Mouse (Mus musculus): ENCODE data around the gene Abcf2. TPM values are rescaled to one million over a fixed set of nuclear protein-coding genes. Genes with fewer than 3 reads are reported as not detected.

Abcf2 gene
- polyA plus RNA-seq, 1 experiment from 2014 or later, result 153 TPM

- Histone ChIP-seq H3K9me3 (ENCODE audit: control insufficient read depth, low read length) (no peaks in the 10 kb centered on the region), H3K27ac (ENCODE audit: low read depth, low read length) (peak overlapping the region; percentile 57), H3K9ac (ENCODE audit: low read length) (peak overlapping the region; percentile 73), H3K4me2 (ENCODE audit: low read depth, low read length, severe bottlenecking) (peak overlapping the region; percentile 90), H3K4me1 (replicated peaks; ENCODE audit: control insufficient read depth, insufficient read depth, low read length) (peaks cover 52% of the 10 kb centered on the region), H3K36me3 (ENCODE audit: control insufficient read depth, insufficient read depth, low read length) (peaks cover 10% of the 10 kb centered on the region; the same call in 1 of the 2 replicates), H3K27me3 (ENCODE audit: control insufficient read depth, insufficient read depth, low read length) (no peaks in the 10 kb centered on the region), H3K4me3 (ENCODE audit: low read depth, low read length) (peak overlapping the region; percentile 46)
- WGBS, result 21% methylated on average over 15 of the region's 15 CpGs
- DNase-seq (ENCODE audit: low spot score), result peak; percentile 59
- no peak for ATAC-seq (replicated peaks; ENCODE audit: low FRiP score)
Observed at GRCm38 (mm10) chr5:24597901-24598569, 20.8 kb upstream of the Abcf2 start.

DNA sequence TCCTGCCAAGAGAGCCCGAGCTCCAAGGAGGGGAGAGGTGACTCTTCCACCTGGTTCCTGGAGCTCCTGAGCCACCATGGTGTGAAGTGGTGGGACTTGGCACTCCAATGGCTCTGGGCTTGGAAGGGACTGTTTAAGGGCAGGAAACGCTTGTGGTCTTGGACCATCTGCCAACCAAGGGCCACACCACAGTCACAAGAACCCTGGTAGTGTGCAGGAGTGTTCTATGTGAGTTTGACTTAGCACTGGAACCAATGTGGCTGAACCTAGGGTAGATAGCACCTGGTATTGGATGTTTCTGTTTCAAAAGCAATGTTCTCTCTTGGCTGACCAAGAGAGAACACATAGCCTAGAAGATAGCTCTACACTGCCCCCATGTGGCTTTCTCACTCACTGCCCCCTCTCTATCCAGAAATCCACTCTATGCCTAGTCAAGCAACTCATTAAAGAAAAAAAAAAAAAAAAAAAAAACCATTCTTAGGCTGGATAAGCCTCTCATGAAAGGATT, 20.0 kb upstream of the Abcf2 start:
- peak; percentile 90 for DNase-seq (ENCODE audit: low spot score)

DNA sequence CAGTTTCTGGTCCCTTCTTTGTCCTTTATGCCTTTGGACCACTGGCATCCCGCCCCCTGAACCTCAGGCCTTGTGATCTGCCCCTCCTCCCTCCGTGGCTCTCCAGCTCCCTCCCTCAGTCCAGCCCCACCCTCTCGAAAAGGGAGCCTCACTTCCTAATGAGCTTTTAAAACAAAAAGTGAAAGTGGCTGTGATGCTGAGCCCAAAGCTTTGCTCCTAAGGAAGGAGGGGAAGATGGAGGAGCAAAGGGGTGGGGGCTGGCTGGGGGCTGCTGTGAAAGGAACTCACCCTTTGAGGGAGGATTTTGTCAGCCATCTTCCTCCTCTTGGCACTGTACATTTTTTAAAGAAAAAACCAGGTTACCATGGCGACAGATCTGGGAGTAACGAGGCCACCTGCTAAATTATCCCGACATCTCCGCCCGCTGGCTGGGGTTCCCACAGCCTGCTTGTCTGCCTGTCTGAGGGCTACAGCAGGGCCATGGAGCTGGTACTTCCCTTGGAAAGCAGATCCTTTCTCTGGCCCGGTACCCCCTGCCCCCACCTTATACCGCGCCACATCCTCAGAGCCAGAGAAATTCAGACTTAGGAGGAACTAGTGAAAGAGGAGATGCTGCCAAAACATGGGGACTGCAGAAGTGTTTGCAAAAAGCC, 19.4 kb upstream of the Abcf2 start:
- H3K27me3 ChIP-seq (ENCODE audit: control insufficient read depth, insufficient read depth, low read length), result no peaks in the 10 kb centered on the region
- peaks cover 47% of the 10 kb centered on the region for H3K4me1 ChIP-seq (replicated peaks; ENCODE audit: control insufficient read depth, insufficient read depth, low read length)
- H3K9me3 ChIP-seq (ENCODE audit: control insufficient read depth, low read length), result no peaks in the 10 kb centered on the region

More for the DNA sequence above, 20.0 kb upstream of the Abcf2 start:
- Histone ChIP-seq H3K4me1 (replicated peaks; ENCODE audit: control insufficient read depth, insufficient read depth, low read length) (peaks cover 46% of the 10 kb centered on the region), H3K9me3 (ENCODE audit: control insufficient read depth, low read length) (no peaks in the 10 kb centered on the region), H3K9ac (ENCODE audit: low read length) (peak overlapping the region; percentile 55), H3K36me3 (ENCODE audit: control insufficient read depth, insufficient read depth, low read length) (peaks cover 17% of the 10 kb centered on the region; the same call in 1 of the 2 replicates), H3K4me3 (ENCODE audit: low read depth, low read length) (peak overlapping the region; percentile 3; the same call in 1 of the 2 replicates), H3K27me3 (ENCODE audit: control insufficient read depth, insufficient read depth, low read length) (no peaks in the 10 kb centered on the region), H3K4me2 (ENCODE audit: low read depth, low read length, severe bottlenecking) (peak overlapping the region; percentile 44), H3K27ac (ENCODE audit: low read depth, low read length) (peak overlapping the region; percentile 98)
- 37% methylated on average over 2 of the region's 2 CpGs for WGBS
- peak; percentile 28 for ATAC-seq (replicated peaks; ENCODE audit: low FRiP score)

GRCm38 (mm10) chr5:24595786-24596380, 18.6 kb upstream of the Abcf2 start:
- WGBS, result 54% methylated on average over 14 of the region's 14 CpGs
- H3K27me3 ChIP-seq (ENCODE audit: control insufficient read depth, insufficient read depth, low read length), result no peaks in the 10 kb centered on the region
- H3K4me2 ChIP-seq (ENCODE audit: low read depth, low read length, severe bottlenecking), result peak overlapping the region; percentile 44; the same call in 1 of the 2 replicates
- H3K9me3 ChIP-seq (ENCODE audit: control insufficient read depth, low read length), result no peaks in the 10 kb centered on the region
- H3K4me3 ChIP-seq (ENCODE audit: low read depth, low read length), result no peak overlapping the region
- H3K9ac ChIP-seq (ENCODE audit: low read length), result peak overlapping the region; percentile 55
- ATAC-seq (replicated peaks; ENCODE audit: low FRiP score) (peak; percentile 2; the same call in 1 of the 2 replicates), DNase-seq (ENCODE audit: low spot score) (peak; percentile 62)
- H3K36me3 ChIP-seq (ENCODE audit: control insufficient read depth, insufficient read depth, low read length), result peaks cover 17% of the 10 kb centered on the region; the same call in 1 of the 2 replicates
- peak overlapping the region; percentile 98 for H3K27ac ChIP-seq (ENCODE audit: low read depth, low read length)
- H3K4me1 ChIP-seq (replicated peaks; ENCODE audit: control insufficient read depth, insufficient read depth, low read length), result peaks cover 43% of the 10 kb centered on the region

More for the DNA sequence above, 19.4 kb upstream of the Abcf2 start:
- H3K27ac ChIP-seq (ENCODE audit: low read depth, low read length), result peak overlapping the region; percentile 98
- DNase-seq (ENCODE audit: low spot score) (peak; percentile 83), ATAC-seq (replicated peaks; ENCODE audit: low FRiP score) (peak; percentile 73)
- H3K4me3 ChIP-seq (ENCODE audit: low read depth, low read length), result peak overlapping the region; percentile 3; the same call in 1 of the 2 replicates
- 6% methylated on average over 11 of the region's 11 CpGs for WGBS
- H3K4me2 ChIP-seq (ENCODE audit: low read depth, low read length, severe bottlenecking), result peak overlapping the region; percentile 44
- peak overlapping the region; percentile 55 for H3K9ac ChIP-seq (ENCODE audit: low read length)
- peaks cover 17% of the 10 kb centered on the region; the same call in 1 of the 2 replicates for H3K36me3 ChIP-seq (ENCODE audit: control insufficient read depth, insufficient read depth, low read length)

DNA sequence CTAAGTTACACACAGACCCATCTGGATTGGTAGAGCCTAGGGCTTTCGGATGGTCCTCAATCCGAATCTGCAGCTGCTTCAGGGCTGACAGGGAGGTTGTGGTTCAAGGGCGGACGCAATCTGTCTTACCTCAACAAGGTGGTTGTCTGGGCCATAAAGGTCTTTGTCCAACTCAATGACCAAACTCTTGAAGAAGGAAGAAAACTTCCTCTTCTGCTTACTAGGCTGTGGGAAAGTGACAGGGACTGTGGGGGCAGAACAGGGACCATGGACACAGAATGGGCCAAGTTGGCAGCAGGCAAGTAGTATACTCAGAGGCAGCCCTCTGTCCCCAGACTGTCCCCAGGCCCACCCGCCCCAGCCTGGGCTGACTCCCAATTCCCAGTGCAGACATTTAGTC, 18.0 kb upstream of the Abcf2 start:
- H3K27me3 ChIP-seq (ENCODE audit: control insufficient read depth, insufficient read depth, low read length), result no peaks in the 10 kb centered on the region
- no peak for ATAC-seq (replicated peaks; ENCODE audit: low FRiP score)

GRCm38 (mm10) chr5:24594346-24594745, 17.1 kb upstream of the Abcf2 start:
- Histone ChIP-seq H3K9ac (ENCODE audit: low read length) (no peak overlapping the region), H3K4me1 (replicated peaks; ENCODE audit: control insufficient read depth, insufficient read depth, low read length) (peaks cover 33% of the 10 kb centered on the region), H3K27me3 (ENCODE audit: control insufficient read depth, insufficient read depth, low read length) (no peaks in the 10 kb centered on the region), H3K4me3 (ENCODE audit: low read depth, low read length) (no peak overlapping the region), H3K9me3 (ENCODE audit: control insufficient read depth, low read length) (no peaks in the 10 kb centered on the region), H3K4me2 (ENCODE audit: low read depth, low read length, severe bottlenecking) (no peak overlapping the region), H3K27ac (ENCODE audit: low read depth, low read length) (no peak overlapping the region), H3K36me3 (ENCODE audit: control insufficient read depth, insufficient read depth, low read length) (peaks cover 17% of the 10 kb centered on the region; the same call in 1 of the 2 replicates)
- DNase-seq (ENCODE audit: low spot score), result no peak
- ATAC-seq (replicated peaks; ENCODE audit: low FRiP score), result no peak
- WGBS, result 93% methylated on average over 5 of the region's 5 CpGs

More for the DNA sequence above, 18.0 kb upstream of the Abcf2 start:
- peak overlapping the region; percentile 55 for H3K9ac ChIP-seq (ENCODE audit: low read length)
- DNase-seq (ENCODE audit: low spot score), result no peak
- H3K27ac ChIP-seq (ENCODE audit: low read depth, low read length), result peak overlapping the region; percentile 98
- H3K36me3 ChIP-seq (ENCODE audit: control insufficient read depth, insufficient read depth, low read length), result peaks cover 17% of the 10 kb centered on the region; the same call in 1 of the 2 replicates
- H3K4me1 ChIP-seq (replicated peaks; ENCODE audit: control insufficient read depth, insufficient read depth, low read length), result peaks cover 37% of the 10 kb centered on the region
- 91% methylated on average over 5 of the region's 5 CpGs for WGBS
- H3K4me3 ChIP-seq (ENCODE audit: low read depth, low read length), result no peak overlapping the region
- H3K9me3 ChIP-seq (ENCODE audit: control insufficient read depth, low read length), result no peaks in the 10 kb centered on the region
- H3K4me2 ChIP-seq (ENCODE audit: low read depth, low read length, severe bottlenecking), result no peak overlapping the region

DNA sequence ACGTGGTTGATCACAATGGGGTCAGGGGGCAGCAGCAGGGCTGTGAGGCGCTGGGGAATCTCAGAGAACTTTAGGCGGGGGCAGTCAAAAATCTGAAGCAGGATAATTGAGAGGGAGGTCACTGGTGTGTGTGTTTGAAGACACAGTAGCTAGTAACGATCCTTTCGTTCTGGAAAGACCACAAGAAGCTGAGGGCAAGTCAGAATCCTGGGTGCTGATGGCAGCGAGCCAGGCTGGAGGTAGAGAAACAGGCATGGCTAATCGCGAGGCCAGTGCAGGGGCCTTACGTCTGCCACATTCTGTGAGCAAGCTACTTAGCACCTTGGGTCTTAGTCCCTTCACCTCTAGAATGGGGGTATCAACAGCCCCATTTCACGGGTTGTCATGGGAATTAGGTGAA, 16.7 kb upstream of the Abcf2 start:
- Histone ChIP-seq H3K9me3 (ENCODE audit: control insufficient read depth, low read length) (no peaks in the 10 kb centered on the region), H3K4me2 (ENCODE audit: low read depth, low read length, severe bottlenecking) (no peak overlapping the region), H3K27ac (ENCODE audit: low read depth, low read length) (no peak overlapping the region), H3K4me1 (replicated peaks; ENCODE audit: control insufficient read depth, insufficient read depth, low read length) (peaks cover 29% of the 10 kb centered on the region), H3K9ac (ENCODE audit: low read length) (no peak overlapping the region), H3K27me3 (ENCODE audit: control insufficient read depth, insufficient read depth, low read length) (no peaks in the 10 kb centered on the region), H3K4me3 (ENCODE audit: low read depth, low read length) (no peak overlapping the region), H3K36me3 (ENCODE audit: control insufficient read depth, insufficient read depth, low read length) (peaks cover 17% of the 10 kb centered on the region; the same call in 1 of the 2 replicates)
- ATAC-seq (replicated peaks; ENCODE audit: low FRiP score) (no peak), DNase-seq (ENCODE audit: low spot score) (no peak)
- 75% methylated on average over 10 of the region's 10 CpGs for WGBS

GRCm38 (mm10) chr5:24593230-24593629, 16.0 kb upstream of the Abcf2 start:
- 74% methylated on average over 10 of the region's 10 CpGs for WGBS
- H3K4me1 ChIP-seq (replicated peaks; ENCODE audit: control insufficient read depth, insufficient read depth, low read length), result peaks cover 22% of the 10 kb centered on the region
- H3K4me2 ChIP-seq (ENCODE audit: low read depth, low read length, severe bottlenecking), result no peak overlapping the region
- no peaks in the 10 kb centered on the region for H3K9me3 ChIP-seq (ENCODE audit: control insufficient read depth, low read length)
- ATAC-seq (replicated peaks; ENCODE audit: low FRiP score), result no peak
- no peak overlapping the region for H3K27ac ChIP-seq (ENCODE audit: low read depth, low read length)
- H3K36me3 ChIP-seq (ENCODE audit: control insufficient read depth, insufficient read depth, low read length), result peaks cover 17% of the 10 kb centered on the region; the same call in 1 of the 2 replicates
- no peak for DNase-seq (ENCODE audit: low spot score)
- H3K27me3 ChIP-seq (ENCODE audit: control insufficient read depth, insufficient read depth, low read length), result no peaks in the 10 kb centered on the region
- no peak overlapping the region for H3K4me3 ChIP-seq (ENCODE audit: low read depth, low read length)
- H3K9ac ChIP-seq (ENCODE audit: low read length), result no peak overlapping the region
